Mouse (Mus musculus): Measurements from ENCODE around the gene Pkdcc.

GRCm38 (mm10) chr17:83244502-83244901 lies 29.4 kb downstream of the Pkdcc start:
- TF ChIP-seq GATA1 (IDR thresholded peaks at IDR 0.05; ENCODE audit: low read length) (no peak), TAL1 (IDR thresholded peaks at IDR 0.05; ENCODE audit: low read length) (no peak)

All from erythroblast, embryonic 14.5 days (primary cell).